Mouse (Mus musculus) MEL (cell line): Measurements from ENCODE around the gene Bcl11b. TPM values are rescaled to one million over a fixed set of nuclear protein-coding genes. Genes with fewer than 3 reads are reported as not detected.

Experiments
- DNase-seq: peaks from one replicate; pipeline ENCODE4 v3.0.0; 2011; ENCODE audit warnings: low read depth, low spot score
- H3K27ac ChIP-seq: 2 replicates; pipeline ENCODE4 v1.5.1; 2012; ENCODE audit warnings: low read depth, mild to moderate bottlenecking, control low read depth, low read length, moderate library complexity; ENCODE audit not compliant: control insufficient read depth
- H3K27me3 ChIP-seq, 2 experiments: fragments of 150-350 bp in 1 of 2; sonication (generic) in 1 of 2; 2 replicates each; pipeline ENCODE4 v1.6.1; 2012; ENCODE audit warnings: low read length in 2 of 2, mild to moderate bottlenecking in 2 of 2, improper control_type of control experiment in 1 of 2, moderate library complexity in 1 of 2; ENCODE audit not compliant: insufficient read depth in 2 of 2, control insufficient read depth in 1 of 2
- H3K36me3 ChIP-seq, 2 experiments: 2 replicates each; pipeline ENCODE4 v1.6.1; 2012 to 2014; ENCODE audit warnings: low read length in 2 of 2, improper control_type of control experiment in 1 of 2, inconsistent platforms in 1 of 2, mild to moderate bottlenecking in 1 of 2; ENCODE audit not compliant: insufficient read depth in 2 of 2, control insufficient read depth in 1 of 2
- H3K4me1 ChIP-seq, 2 experiments: fragments of 150-350 bp in 1 of 2; sonication (generic) in 1 of 2; 2 replicates each; pipeline ENCODE4 v1.6.1; 2012; ENCODE audit warnings: low read length in 2 of 2, improper control_type of control experiment in 1 of 2, mild to moderate bottlenecking in 1 of 2; ENCODE audit not compliant: insufficient read depth in 2 of 2, control insufficient read depth in 1 of 2
- H3K4me3 ChIP-seq, 2 experiments: fragments of 150-350 bp in 1 of 2; sonication (generic) in 1 of 2; 2 replicates each; pipeline ENCODE4 v1.5.1; 2012; ENCODE audit warnings: low read depth in 2 of 2, low read length in 2 of 2, mild to moderate bottlenecking in 2 of 2, moderate library complexity in 2 of 2, control low read depth in 1 of 2, improper control_type of control experiment in 1 of 2; ENCODE audit not compliant: control insufficient read depth in 1 of 2, insufficient read depth in 1 of 2
- H3K79me2 ChIP-seq: 2 replicates; pipeline ENCODE4 v1.6.1; 2012; ENCODE audit warnings: mild to moderate bottlenecking, low read length, moderate library complexity; ENCODE audit not compliant: control insufficient read depth, poor library complexity, insufficient read depth
- H3K9ac ChIP-seq: 2 replicates; pipeline ENCODE4 v1.6.1; 2012; ENCODE audit warnings: low read depth, mild to moderate bottlenecking, control low read depth, low read length, moderate library complexity; ENCODE audit not compliant: control insufficient read depth, poor library complexity, severe bottlenecking
- H3K9me3 ChIP-seq: fragments of 150-350 bp; sonication (generic); replicated peaks from 2 replicates; pipeline ENCODE4 v1.6.1; 2012; ENCODE audit warnings: mild to moderate bottlenecking, low read length, improper control_type of control experiment, moderate library complexity; ENCODE audit not compliant: insufficient read depth
- BHLHE40 ChIP-seq: IDR thresholded peaks from 2 replicates; pipeline ENCODE4 v1.6.1; 2012; ENCODE audit warnings: low read depth, mild to moderate bottlenecking, inconsistent platforms, low read length, improper control_type of control experiment, borderline replicate concordance
- CHD1 ChIP-seq: IDR thresholded peaks from 2 replicates; pipeline ENCODE4 v1.6.1; 2012; ENCODE audit warnings: low read depth, mild to moderate bottlenecking, inconsistent platforms, low read length, improper control_type of control experiment
- CTCF ChIP-seq, 3 experiments: IDR thresholded peaks in 2 of 3; conservative IDR thresholded peaks in 1 of 3; 2 replicates each; pipeline ENCODE4 v1.5.1; 2011 to 2012; ENCODE audit warnings: low read length in 3 of 3, low read depth in 2 of 3, mild to moderate bottlenecking in 2 of 3, improper control_type of control experiment in 1 of 3, inconsistent platforms in 1 of 3, mixed read lengths in 1 of 3, moderate library complexity in 1 of 3; ENCODE audit not compliant: control insufficient read depth in 1 of 3, insufficient read depth in 1 of 3, poor library complexity in 1 of 3, severe bottlenecking in 1 of 3
- E2F4 ChIP-seq: IDR thresholded peaks from 2 replicates; pipeline ENCODE4 v1.6.1; 2011; ENCODE audit warnings: low read depth, low read length, improper control_type of control experiment, borderline replicate concordance
- ELF1 ChIP-seq: IDR thresholded peaks from 2 replicates; pipeline ENCODE4 v1.6.1; 2014; ENCODE audit warnings: low read depth, mild to moderate bottlenecking, inconsistent platforms, low read length, improper control_type of control experiment, moderate library complexity
- EP300 ChIP-seq, 2 experiments: IDR thresholded peaks; 2 replicates each; pipeline ENCODE4 v1.6.1; 2011; ENCODE audit warnings: improper control_type of control experiment in 2 of 2, low read length in 2 of 2, low read depth in 1 of 2, mild to moderate bottlenecking in 1 of 2
- ETS1 ChIP-seq: IDR thresholded peaks from 2 replicates; pipeline ENCODE4 v1.6.1; 2012; ENCODE audit warnings: low read depth, mild to moderate bottlenecking, inconsistent platforms, low read length, improper control_type of control experiment, moderate library complexity
- GABPA ChIP-seq: IDR thresholded peaks from 2 replicates; pipeline ENCODE4 v1.6.1; 2012; ENCODE audit warnings: low read depth, mild to moderate bottlenecking, inconsistent platforms, low read length, improper control_type of control experiment, moderate library complexity
- GATA1 ChIP-seq: IDR thresholded peaks from 2 replicates; pipeline ENCODE4 v1.6.1; 2011; ENCODE audit warnings: low read depth, low read length, improper control_type of control experiment
- JUND ChIP-seq: IDR thresholded peaks from 2 replicates; pipeline ENCODE4 v1.6.1; 2011; ENCODE audit warnings: low read depth, mild to moderate bottlenecking, improper control_type of control experiment, low read length
- KAT2A ChIP-seq: conservative IDR thresholded peaks from 2 replicates; pipeline ENCODE4 v1.6.1; 2012; ENCODE audit warnings: low read depth, low read length, improper control_type of control experiment, inconsistent platforms
- MAFK ChIP-seq: IDR thresholded peaks from 2 replicates; pipeline ENCODE4 v1.6.1; 2011; ENCODE audit warnings: low read depth, mild to moderate bottlenecking, low read length, improper control_type of control experiment, borderline replicate concordance
- MAX ChIP-seq: IDR thresholded peaks from 2 replicates; pipeline ENCODE4 v1.6.1; 2011; ENCODE audit warnings: low read length, improper control_type of control experiment
- MYC ChIP-seq: IDR thresholded peaks from 2 replicates; pipeline ENCODE4 v1.6.1; 2011; ENCODE audit warnings: low read depth, mild to moderate bottlenecking, low read length, improper control_type of control experiment, moderate library complexity
- NELFE ChIP-seq: IDR thresholded peaks from 2 replicates; pipeline ENCODE4 v1.6.1; 2011; ENCODE audit warnings: low read depth, low read length, improper control_type of control experiment
- NRF1 ChIP-seq: IDR thresholded peaks from 2 replicates; pipeline ENCODE4 v1.6.1; 2014; ENCODE audit warnings: low read depth, mild to moderate bottlenecking, inconsistent platforms, low read length, improper control_type of control experiment, moderate library complexity; ENCODE audit not compliant: poor library complexity, insufficient read depth, severe bottlenecking
- POLR2A ChIP-seq, 2 experiments: IDR thresholded peaks; 2 replicates each; pipeline ENCODE4 v1.6.1; 2011 to 2012; ENCODE audit warnings: low read length in 2 of 2, mild to moderate bottlenecking in 2 of 2, control low read depth in 1 of 2, improper control_type of control experiment in 1 of 2, low read depth in 1 of 2, moderate library complexity in 1 of 2; ENCODE audit not compliant: control insufficient read depth in 1 of 2, insufficient read depth in 1 of 2, poor library complexity in 1 of 2
- SIN3A ChIP-seq: IDR thresholded peaks from 2 replicates; pipeline ENCODE4 v1.6.1; 2012; ENCODE audit warnings: low read length, improper control_type of control experiment, inconsistent platforms
- SMC3 ChIP-seq: IDR thresholded peaks from 2 replicates; pipeline ENCODE4 v1.6.1; 2011; ENCODE audit warnings: low read depth, low read length, improper control_type of control experiment
- TBP ChIP-seq: IDR thresholded peaks from 2 replicates; pipeline ENCODE4 v1.8.0; 2011; ENCODE audit warnings: low read depth, low read length, improper control_type of control experiment
- UBTF ChIP-seq: IDR thresholded peaks from 2 replicates; pipeline ENCODE4 v1.6.1; 2012; ENCODE audit warnings: low read depth, mild to moderate bottlenecking, inconsistent platforms, low read length, improper control_type of control experiment, moderate library complexity, borderline replicate concordance; ENCODE audit not compliant: insufficient read depth
- USF1 ChIP-seq: IDR thresholded peaks from 2 replicates; pipeline ENCODE4 v1.6.1; 2014; ENCODE audit warnings: low read depth, mild to moderate bottlenecking, inconsistent platforms, low read length, improper control_type of control experiment, moderate library complexity
- ZC3H11A ChIP-seq: IDR thresholded peaks from 2 replicates; pipeline ENCODE4 v1.6.1; 2012; ENCODE audit warnings: low read depth, mild to moderate bottlenecking, inconsistent platforms, low read length, improper control_type of control experiment
- ZKSCAN1 ChIP-seq: IDR thresholded peaks from 2 replicates; pipeline ENCODE4 v1.6.1; 2012; ENCODE audit warnings: low read depth, mild to moderate bottlenecking, inconsistent platforms, low read length, improper control_type of control experiment, moderate library complexity
- ZNF384 ChIP-seq: IDR thresholded peaks from 2 replicates; pipeline ENCODE4 v1.6.1; 2012; ENCODE audit warnings: low read depth, mild to moderate bottlenecking, inconsistent platforms, low read length, improper control_type of control experiment
- polyA plus RNA-seq, 2 experiments: library from polyadenylated mRNA; stranded (reverse) in 1 of 2; unstranded in 1 of 2; fragments of >175 nt in 1 of 2; fragments of >200 nt in 1 of 2; gene quantifications; 2 replicates each; pipeline versions ENCODE4 v1.2.1 to v1.2.4; 2012; ENCODE audit warnings: low replicate concordance in 2 of 2, low read depth in 1 of 2; ENCODE audit not compliant: insufficient read length in 2 of 2, insufficient read depth in 1 of 2, missing spikeins in 1 of 2
- total RNA-seq: library from RNA; depleted of rRNA; stranded (reverse); fragments of 300-350 nt; gene quantifications from 2 replicates; pipeline ENCODE4 v1.2.3, GENCODE M21; 2012

Bcl11b gene
- total and polyA plus RNA-seq, 3 experiments = not detected

- H3K9me3 ChIP-seq = no peaks in the 10 kb centered on the region
- H3K79me2 ChIP-seq = no peaks in the 10 kb centered on the region
Observed at GRCm38 (mm10) chr12:107887621-107888020, 115.8 kb downstream of the Bcl11b start.

GRCm38 (mm10) chr12:107884330-107885065, 118.9 kb downstream of the Bcl11b start:
- Histone ChIP-seq H3K27me3 (no peaks in the 10 kb centered on the region), H3K27ac (no peak overlapping the region), H3K9ac (no peak overlapping the region), H3K4me3 (no peak overlapping the region), H3K9me3 (no peaks in the 10 kb centered on the region), H3K4me1 (no peaks in the 10 kb centered on the region), H3K36me3 (no peaks in the 10 kb centered on the region), H3K79me2 (no peaks in the 10 kb centered on the region)
- no peak for TF ChIP-seq CTCF (IDR thresholded peaks at IDR 0.05 in 2 of 3, conservative IDR thresholded peaks at IDR 0.05 in 1 of 3; ENCODE audit: control insufficient read depth in 1 of 3, insufficient read depth in 1 of 3, low read depth in 2 of 3, low read length in 3 of 3, poor library complexity in 1 of 3, severe bottlenecking in 1 of 3)
- no peak for TF ChIP-seq SMC3
- TF ChIP-seq ELF1 = no peak
- no peak for DNase-seq

More at GRCm38 (mm10) chr12:107887621-107888020, 115.8 kb downstream of the Bcl11b start:
- TF ChIP-seq ELF1 (no peak), NRF1 (no peak), UBTF (no peak), KAT2A (no peak), SIN3A (no peak)
- no peaks in the 10 kb centered on the region for H3K36me3 ChIP-seq
- no peaks in the 10 kb centered on the region for H3K27me3 ChIP-seq
- no peak overlapping the region for H3K27ac ChIP-seq
- no peak overlapping the region for H3K4me3 ChIP-seq
- no peak for DNase-seq
- no peak overlapping the region for H3K9ac ChIP-seq
- H3K4me1 ChIP-seq = no peaks in the 10 kb centered on the region

- Histone ChIP-seq H3K27me3 (no peaks in the 10 kb centered on the region), H3K4me1 (no peaks in the 10 kb centered on the region), H3K36me3 (no peaks in the 10 kb centered on the region), H3K4me3 (no peak overlapping the region), H3K9me3 (no peaks in the 10 kb centered on the region), H3K79me2 (no peaks in the 10 kb centered on the region), H3K27ac (no peak overlapping the region), H3K9ac (no peak overlapping the region)
- no peak for DNase-seq
- TF ChIP-seq CHD1 (no peak), JUND (no peak), E2F4 (no peak), ETS1 (no peak), ZC3H11A (no peak), SMC3 (no peak), CTCF (IDR thresholded peaks at IDR 0.05 in 2 of 3, conservative IDR thresholded peaks at IDR 0.05 in 1 of 3; ENCODE audit: control insufficient read depth in 1 of 3, insufficient read depth in 1 of 3, low read depth in 2 of 3, low read length in 3 of 3, poor library complexity in 1 of 3, severe bottlenecking in 1 of 3) (no peak), MAX (no peak), MYC (no peak), USF1 (no peak), MAFK (no peak), BHLHE40 (no peak), ZKSCAN1 (no peak), EP300 (IDR thresholded peaks at IDR 0.05; ENCODE audit: low read depth in 1 of 2, low read length in 2 of 2) (no peak), ZNF384 (no peak), POLR2A (IDR thresholded peaks at IDR 0.05; ENCODE audit: control insufficient read depth in 1 of 2, insufficient read depth in 1 of 2, low read depth in 1 of 2, low read length in 2 of 2, poor library complexity in 1 of 2) (no peak), GATA1 (no peak), GABPA (no peak), TBP (no peak), NELFE (no peak)
Observed at GRCm38 (mm10) chr12:107881726-107882125, 121.7 kb downstream of the Bcl11b start.
